Mouse (Mus musculus) lung, embryonic 14.5 days (tissue): ENCODE data around the gene Pisd. TPM values are rescaled to one million over a fixed set of nuclear protein-coding genes. Genes with fewer than 3 reads are reported as not detected.
"Not testable (repeated sequence)": the region's sequence is repeated elsewhere in the genome, so short reads cannot be mapped to it uniquely, and the experiment has no call there.

Experiments used
- ATAC-seq: fragments of 200-750 bp; cut with Nextera tagmentation; 2 replicates; pipeline ENCODE4 v1.8.0; 2017; ENCODE audit warnings: mild to moderate bottlenecking, moderate TSS enrichment, moderate library complexity; ENCODE audit not compliant: insufficient read depth
- DNase-seq: peaks from one replicate; pipeline ENCODE4 v3.0.0-alpha.2; 2015
- H3K27ac ChIP-seq: fragments of 300-500 bp; sonication (generic); 2 replicates; pipeline ENCODE4 v1.5.1; 2014; ENCODE audit warnings: low read depth, mild to moderate bottlenecking, moderate library complexity
- H3K27me3 ChIP-seq: fragments of 300-500 bp; sonication (generic); 2 replicates; pipeline ENCODE4 v1.6.1; 2014; ENCODE audit warnings: low read length, control low read depth; ENCODE audit not compliant: insufficient read depth
- H3K36me3 ChIP-seq: fragments of 300-500 bp; sonication (generic); 2 replicates; pipeline ENCODE4 v1.6.1; 2014; ENCODE audit warnings: control low read depth; ENCODE audit not compliant: insufficient read depth
- H3K4me1 ChIP-seq: fragments of 300-500 bp; sonication (generic); 2 replicates; pipeline ENCODE4 v1.6.1; 2014; ENCODE audit warnings: antibody characterized with exemption, control low read depth; ENCODE audit not compliant: insufficient read depth
- H3K4me2 ChIP-seq: fragments of 300-500 bp; sonication (generic); 2 replicates; pipeline ENCODE4 v1.6.1; 2014; ENCODE audit warnings: mild to moderate bottlenecking
- H3K4me3 ChIP-seq: fragments of 300-500 bp; sonication (generic); 2 replicates; pipeline ENCODE4 v1.5.1; 2014; ENCODE audit warnings: low read depth, low read length
- H3K9ac ChIP-seq: fragments of 300-500 bp; sonication (generic); 2 replicates; pipeline ENCODE4 v1.6.1; 2014
- H3K9me3 ChIP-seq: fragments of 300-500 bp; sonication (generic); 2 replicates; pipeline ENCODE4 v1.6.1; 2016; ENCODE audit warnings: low read depth, low read length, control low read depth
- CTCF ChIP-seq: IDR thresholded peaks from 2 replicates; pipeline ENCODE4 v1.5.1; 2016; ENCODE audit warnings: antibody characterized with exemption, low read depth
- WGBS: fragments of 180-500 bp; shearing (Covaris S2); extraction: QIAGEN DNeasy Blood & Tissue Kit; methylation state at CpG from one replicate; pipeline ENCODE4 v1.1.7; 2014; 5-methylcytosine and 5-hydroxymethylcytosine counted together
- polyA plus RNA-seq: library from polyadenylated mRNA; unstranded; fragments of >200 nt; fragmentation: Nextera tagmentation; extraction: Ambion mirVana; gene quantifications from 2 replicates; pipeline ENCODE4 v1.2.1, GENCODE M21; 2014

Gene Pisd
- polyA plus RNA-seq, 1 experiment from 2014 or later, result 68.5 TPM

DNA sequence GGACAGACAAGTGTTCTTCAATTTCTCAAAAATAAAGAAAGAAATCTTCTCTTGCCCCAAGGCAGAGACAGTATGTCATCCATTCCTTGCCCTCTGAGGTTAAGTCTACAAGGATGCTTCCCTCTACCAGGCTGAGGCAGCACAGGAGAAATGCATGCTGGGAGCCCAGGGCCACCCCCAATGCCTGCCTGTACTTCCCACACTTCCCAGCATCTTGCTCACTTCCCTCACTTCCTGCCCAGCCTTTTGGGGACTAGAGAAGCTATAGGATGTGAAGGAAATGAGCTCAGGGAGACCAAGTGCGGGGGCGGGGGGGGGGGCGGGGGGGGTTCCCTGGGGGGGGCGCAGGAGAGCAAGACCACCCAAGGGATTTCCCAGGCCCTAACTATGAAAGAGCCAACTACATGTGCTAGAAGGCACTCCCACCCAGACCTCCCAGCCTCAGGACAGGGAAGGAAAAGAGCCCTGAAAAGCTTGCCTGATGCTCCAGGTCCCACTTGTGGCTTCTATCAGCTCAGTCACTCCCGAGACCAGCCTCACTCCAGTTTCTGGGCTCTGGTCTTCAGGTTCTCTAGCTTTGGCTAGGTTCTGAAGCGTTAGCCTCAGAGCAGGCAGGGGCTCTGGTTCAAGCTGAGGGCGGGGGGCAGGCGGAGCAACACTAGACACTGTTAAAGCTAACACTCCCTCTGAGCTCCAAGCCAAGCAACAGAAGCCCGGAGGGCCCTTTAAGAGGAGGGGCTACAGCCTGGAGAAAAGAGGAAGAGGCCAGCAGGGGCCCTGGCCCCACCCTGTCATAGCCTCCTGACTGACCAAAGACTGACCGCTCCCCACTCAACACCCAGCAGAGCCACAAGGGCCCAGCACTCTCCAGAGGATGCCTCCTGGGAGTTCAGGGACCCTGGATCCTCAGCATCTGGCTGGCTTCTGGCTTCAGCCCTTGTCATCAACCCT lies 39.5 kb downstream of the Pisd start:
- DNase-seq (peak; percentile 84), ATAC-seq (peak; percentile 93)
- no peaks in the 10 kb centered on the region for H3K9me3 ChIP-seq
- TF ChIP-seq CTCF, result peak; percentile 13; the same call in 1 of the 2 replicates
- H3K36me3 ChIP-seq, result no peaks in the 10 kb centered on the region
- H3K27ac ChIP-seq, result peak overlapping the region; percentile 90
- H3K9ac ChIP-seq, result peak overlapping the region; percentile 53
- H3K4me2 ChIP-seq, result peak overlapping the region; percentile 62
- 1% methylated on average over 10 of the region's 10 CpGs for WGBS
- H3K4me3 ChIP-seq, result peak overlapping the region; percentile 43
- peaks cover 6% of the 10 kb centered on the region for H3K4me1 ChIP-seq
- H3K27me3 ChIP-seq, result no peaks in the 10 kb centered on the region

- Histone ChIP-seq H3K9me3 (no peaks in the 10 kb centered on the region), H3K27ac (no peak overlapping the region), H3K4me2 (no peak overlapping the region), H3K27me3 (no peaks in the 10 kb centered on the region), H3K36me3 (0 out of 2 replicates have a peak, but pooled peaks cover 5% of the 10 kb centered on the region), H3K9ac (no peak overlapping the region), H3K4me3 (no peak overlapping the region), H3K4me1 (peaks cover 6% of the 10 kb centered on the region)
- DNase-seq (peak; percentile 40), ATAC-seq (no peak)
- TF ChIP-seq CTCF, result peak; percentile 47
- WGBS, result 59% methylated on average over 9 of the region's 9 CpGs
Measured at GRCm38 (mm10) chr5:32742149-32742548, 43.3 kb downstream of the Pisd start.

GRCm38 (mm10) chr5:32741377-32741776 lies 44.1 kb downstream of the Pisd start:
- WGBS, result 80% methylated on average over 4 of the region's 4 CpGs
- peak overlapping the region; percentile 52; the same call in 1 of the 2 replicates for H3K27ac ChIP-seq
- not testable (repeated sequence) for H3K9me3 ChIP-seq, ATAC-seq, H3K9ac ChIP-seq, H3K4me3 ChIP-seq, DNase-seq, H3K4me1 ChIP-seq, H3K27me3 ChIP-seq, H3K4me2 ChIP-seq, H3K36me3 ChIP-seq

DNA sequence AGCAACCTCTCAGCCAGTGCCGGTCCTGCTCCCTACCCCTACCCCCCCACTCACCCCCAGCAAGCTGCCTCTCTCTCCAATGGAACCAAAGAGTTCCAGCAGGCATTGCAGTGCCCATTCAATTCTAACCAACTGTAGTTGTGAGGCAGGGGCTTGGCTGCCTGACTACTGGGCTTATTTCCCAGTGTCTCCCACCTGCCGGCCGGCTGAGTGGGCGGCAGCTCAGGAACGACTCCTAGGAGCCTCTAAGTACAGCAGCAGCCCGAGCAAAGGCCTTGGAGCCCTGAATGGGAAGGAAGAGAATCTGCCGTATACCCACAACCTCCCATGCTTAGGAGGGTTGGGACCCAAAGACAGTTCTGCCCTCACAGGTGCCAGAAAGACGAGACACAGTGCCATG lies 44.6 kb downstream of the Pisd start:
- WGBS, result 85% methylated on average over 8 of the region's 8 CpGs
- not testable (repeated sequence) for H3K27ac ChIP-seq, H3K27me3 ChIP-seq, H3K4me3 ChIP-seq, H3K4me2 ChIP-seq, H3K9me3 ChIP-seq, H3K9ac ChIP-seq, ATAC-seq, H3K36me3 ChIP-seq, H3K4me1 ChIP-seq, DNase-seq

GRCm38 (mm10) chr5:32740138-32740537 lies 45.3 kb downstream of the Pisd start:
- 90% methylated on average over 3 of the region's 3 CpGs for WGBS
- H3K4me2 ChIP-seq, result no peak overlapping the region
- H3K36me3 ChIP-seq, result peaks cover 16% of the 10 kb centered on the region; the same call in 1 of the 2 replicates
- no peak overlapping the region for H3K9ac ChIP-seq
- DNase-seq, result no peak
- no peak overlapping the region for H3K4me3 ChIP-seq
- H3K4me1 ChIP-seq, result 0 out of 2 replicates have a peak, but pooled peaks cover under 1% of the 10 kb centered on the region
- no peaks in the 10 kb centered on the region for H3K9me3 ChIP-seq
- ATAC-seq, result no peak
- no peak for TF ChIP-seq CTCF
- no peak overlapping the region for H3K27ac ChIP-seq
- H3K27me3 ChIP-seq, result no peaks in the 10 kb centered on the region

GRCm38 (mm10) chr5:32736770-32737169 lies 48.7 kb downstream of the Pisd start:
- DNase-seq, ATAC-seq, H3K4me1 ChIP-seq, H3K9me3 ChIP-seq, H3K4me2 ChIP-seq, H3K27ac ChIP-seq, H3K9ac ChIP-seq, H3K4me3 ChIP-seq, H3K27me3 ChIP-seq: not testable (repeated sequence)
- 87% methylated on average over 3 of the region's 3 CpGs for WGBS
- H3K36me3 ChIP-seq, result peaks cover 16% of the 10 kb centered on the region; the same call in 1 of the 2 replicates

DNA sequence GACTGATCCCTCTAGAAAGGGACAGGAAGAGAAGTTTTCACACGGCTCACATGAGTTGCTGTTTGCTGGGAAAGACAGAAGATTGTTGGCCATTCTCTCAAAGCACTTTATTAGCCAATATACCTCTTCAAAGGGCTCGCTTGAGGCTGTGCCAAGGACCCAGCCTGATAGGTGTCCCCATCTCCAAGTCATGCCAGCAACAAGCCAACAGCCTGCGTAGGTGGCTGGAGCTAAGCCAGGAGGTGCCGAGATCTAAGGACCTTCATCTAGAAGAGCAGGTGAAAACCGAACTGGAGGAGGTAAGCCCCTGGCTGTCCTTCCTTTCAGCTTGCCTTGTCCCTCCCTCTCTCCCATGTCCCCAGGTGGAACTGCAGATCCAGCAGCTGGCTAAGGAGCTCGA lies 49.7 kb downstream of the Pisd start:
- WGBS, result 89% methylated on average over 6 of the region's 6 CpGs
- H3K27ac ChIP-seq, result no peak overlapping the region
- DNase-seq (no peak), ATAC-seq (no peak)
- H3K27me3 ChIP-seq, result no peaks in the 10 kb centered on the region
- H3K4me2 ChIP-seq, result no peak overlapping the region
- TF ChIP-seq CTCF, result no peak
- no peak overlapping the region for H3K4me3 ChIP-seq
- H3K9me3 ChIP-seq, result no peaks in the 10 kb centered on the region
- H3K9ac ChIP-seq, result no peak overlapping the region
- H3K36me3 ChIP-seq, result peaks cover 16% of the 10 kb centered on the region; the same call in 1 of the 2 replicates
- no peaks in the 10 kb centered on the region for H3K4me1 ChIP-seq

DNA sequence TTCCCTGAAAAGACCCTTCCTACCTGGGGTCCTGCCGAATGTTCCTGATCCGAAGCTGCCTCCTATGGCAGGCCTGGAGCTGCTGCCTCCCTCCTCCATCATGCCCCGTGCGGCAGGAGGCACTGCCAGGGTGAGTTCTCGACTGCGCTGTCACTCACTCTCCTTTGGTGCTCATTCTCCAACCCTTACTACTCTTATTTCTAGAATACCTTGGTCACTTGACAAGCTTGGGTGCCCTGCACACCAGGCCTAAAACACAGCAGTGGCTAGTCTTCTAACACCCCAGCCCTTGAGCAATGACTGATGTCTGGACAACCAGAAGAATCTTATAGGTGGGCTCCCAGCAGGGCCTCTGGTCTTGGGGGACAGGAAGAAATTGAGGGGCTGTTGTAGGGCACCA lies 51.6 kb downstream of the Pisd start:
- H3K4me2 ChIP-seq, H3K27me3 ChIP-seq, DNase-seq, ATAC-seq, H3K4me1 ChIP-seq, H3K9me3 ChIP-seq, H3K27ac ChIP-seq, H3K4me3 ChIP-seq, H3K9ac ChIP-seq: not testable (repeated sequence)
- 92% methylated on average over 6 of the region's 6 CpGs for WGBS
- H3K36me3 ChIP-seq, result peaks cover 16% of the 10 kb centered on the region; the same call in 1 of the 2 replicates
